Mouse (Mus musculus): ENCODE data around the gene Sox15.

GRCm38 (mm10) chr11:69695046-69695360 lies 39.9 kb downstream of the Sox15 start:
- TF ChIP-seq CTCF (IDR thresholded peaks at IDR 0.05; ENCODE audit: low read depth) (no peak), EP300 (IDR thresholded peaks at IDR 0.05; ENCODE audit: low read depth) (no peak)
